Mouse (Mus musculus) right cerebral cortex, adult 18-20 months (tissue): ENCODE measurements at regions not wholly inside any gene's neighbourhood (a gene's known extent, or its start where the extent isn't known, plus 50 kb on each side); places are given as distances from the start of the nearest gene placed in this dataset.

Source experiments
- DNase-seq: peaks from one replicate; pipeline ENCODE4 v3.0.0; 2022; ENCODE audit warnings: mixed read lengths

DNA sequence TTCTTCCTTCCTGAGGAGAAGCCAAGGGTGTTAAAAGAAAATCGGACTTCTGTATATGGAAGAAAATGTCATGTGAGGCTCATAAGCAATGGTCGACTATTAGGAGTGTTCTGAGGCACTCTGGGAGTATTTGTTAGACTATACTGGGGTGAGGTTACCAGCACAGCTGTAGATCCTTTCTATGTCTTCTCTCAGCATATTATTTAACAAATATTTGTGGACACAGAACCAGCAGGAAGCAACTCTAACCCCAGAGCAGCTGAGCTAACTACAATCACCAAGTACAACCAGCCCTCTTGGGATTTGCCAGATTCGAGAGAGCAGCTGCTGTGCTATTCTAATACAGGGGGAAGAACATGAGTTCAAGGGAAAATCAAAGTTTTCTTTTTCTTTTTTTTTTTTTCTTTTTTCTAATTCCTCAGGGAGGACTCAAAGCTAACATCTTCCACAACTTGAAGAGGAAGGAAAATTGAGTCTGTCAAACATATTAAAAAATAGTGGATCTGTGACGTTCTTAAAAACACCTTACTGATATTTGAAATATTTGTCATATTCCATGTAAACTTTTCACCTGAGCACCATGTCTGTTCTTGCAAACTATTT lies 933.3 kb upstream of the Cited2 start:
- DNase-seq, result no peak

DNA sequence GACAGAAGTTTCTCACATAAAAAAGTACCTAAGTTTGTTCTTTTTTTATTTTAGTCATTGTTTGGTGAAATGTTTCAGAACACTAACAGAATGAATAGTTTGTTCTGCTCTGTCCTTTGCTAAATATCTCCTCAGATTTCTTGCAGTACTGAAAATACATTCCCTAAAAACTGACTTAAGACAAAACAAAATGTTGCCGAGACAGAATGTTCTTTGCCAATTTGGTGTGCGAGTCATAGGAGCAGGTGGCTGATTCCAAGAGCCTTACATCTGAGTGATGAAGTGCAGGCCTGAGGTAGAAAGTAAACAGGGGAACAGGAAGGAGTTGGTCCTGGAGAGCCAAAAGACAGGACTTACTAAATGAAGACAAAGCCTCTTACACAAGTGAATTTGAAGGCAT lies 919.0 kb upstream of the Cited2 start:
- no peak for DNase-seq

DNA sequence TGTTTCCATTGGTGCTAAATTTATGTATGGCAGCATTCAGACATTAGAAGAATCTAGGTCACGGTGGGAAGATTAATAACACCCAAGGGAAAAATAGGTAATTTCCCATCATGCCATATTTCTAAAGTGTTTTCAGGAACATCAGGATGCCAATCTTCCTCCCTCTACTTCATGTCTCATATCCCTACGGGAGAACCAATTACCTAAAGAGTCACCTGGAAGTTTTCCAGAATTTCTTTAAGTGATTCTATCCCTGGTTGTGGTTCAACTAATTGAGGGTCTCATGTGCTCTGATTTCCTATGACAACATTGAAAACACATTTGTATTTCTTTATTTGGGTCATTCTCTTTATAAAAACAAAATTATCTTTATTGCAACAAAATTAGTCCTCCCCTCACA lies 912.3 kb upstream of the Cited2 start:
- no peak for DNase-seq

DNA sequence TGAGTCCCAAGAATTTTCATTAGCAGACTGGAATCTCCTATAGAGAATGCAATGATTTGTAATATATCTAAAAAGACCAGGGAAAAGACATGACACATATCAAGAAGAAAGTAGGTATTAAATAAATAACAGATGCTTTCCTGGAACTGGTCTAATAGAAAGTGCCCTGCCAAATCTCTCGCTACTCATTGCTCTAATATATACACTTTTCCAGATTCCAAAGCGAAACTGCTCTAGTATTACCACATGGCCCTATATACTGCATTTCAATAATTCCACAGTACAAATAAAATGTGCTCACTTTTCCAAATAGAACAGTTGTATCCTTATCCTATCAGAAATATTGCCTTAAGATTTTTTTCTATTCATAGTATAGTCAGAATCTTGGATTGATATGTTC lies 909.0 kb upstream of the Cited2 start:
- DNase-seq, result no peak

DNA sequence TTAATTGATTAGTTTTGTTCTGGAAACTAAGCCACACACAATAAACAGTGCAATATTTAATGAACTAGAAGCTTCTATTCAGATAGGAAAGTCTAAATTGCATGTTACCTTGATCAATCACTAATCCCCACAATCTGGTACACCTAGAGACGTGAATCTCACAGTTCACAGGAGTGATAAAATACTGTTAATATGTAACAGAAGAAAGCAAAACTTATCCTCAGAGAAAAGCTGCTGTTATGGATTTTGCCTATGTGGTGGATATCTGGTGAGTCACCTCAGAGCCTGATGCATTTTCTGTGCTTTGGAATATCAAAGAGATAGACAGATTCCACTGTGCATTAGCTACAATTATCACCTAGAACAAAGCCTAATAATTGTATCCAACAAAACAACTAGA lies 861.5 kb upstream of the Cited2 start:
- DNase-seq, result no peak

DNA sequence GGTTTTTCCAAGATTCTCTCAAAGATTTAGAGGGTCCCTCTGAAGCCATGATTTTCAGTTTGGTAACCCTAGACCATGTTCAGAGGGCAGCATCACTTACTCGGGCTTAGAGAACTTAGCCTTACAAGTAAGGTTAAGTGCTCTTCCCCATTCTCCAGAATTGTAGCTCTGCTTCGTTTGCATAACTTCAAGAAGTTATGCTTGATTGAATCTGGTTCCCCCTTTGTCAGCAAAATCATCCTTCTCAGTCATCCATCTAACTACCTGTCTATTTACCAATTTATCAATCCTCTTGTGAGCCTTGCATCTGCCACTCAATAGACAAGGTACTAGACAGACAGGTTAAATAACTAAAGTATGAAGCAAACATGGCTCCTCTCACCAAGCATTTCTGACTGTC lies 856.1 kb upstream of the Cited2 start:
- DNase-seq, result no peak

DNA sequence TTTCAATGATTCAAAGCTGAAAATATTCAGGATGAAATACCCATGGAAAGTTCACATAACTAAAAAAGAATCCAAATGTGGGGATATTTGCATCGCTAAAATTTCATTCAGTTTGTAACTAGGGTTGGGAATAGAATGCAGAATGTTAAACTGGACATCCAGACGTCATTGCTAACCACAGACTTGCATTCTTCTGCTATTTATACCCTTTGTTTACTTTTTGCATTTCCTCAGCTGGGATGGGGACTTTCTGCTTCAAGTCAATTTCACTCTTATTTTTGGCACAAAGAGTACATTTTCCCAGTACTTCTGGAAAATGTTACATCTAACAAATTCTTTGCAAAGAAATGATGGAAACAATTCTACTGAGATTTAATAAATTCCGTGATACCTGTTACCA lies 848.9 kb upstream of the Cited2 start:
- DNase-seq, result no peak

DNA sequence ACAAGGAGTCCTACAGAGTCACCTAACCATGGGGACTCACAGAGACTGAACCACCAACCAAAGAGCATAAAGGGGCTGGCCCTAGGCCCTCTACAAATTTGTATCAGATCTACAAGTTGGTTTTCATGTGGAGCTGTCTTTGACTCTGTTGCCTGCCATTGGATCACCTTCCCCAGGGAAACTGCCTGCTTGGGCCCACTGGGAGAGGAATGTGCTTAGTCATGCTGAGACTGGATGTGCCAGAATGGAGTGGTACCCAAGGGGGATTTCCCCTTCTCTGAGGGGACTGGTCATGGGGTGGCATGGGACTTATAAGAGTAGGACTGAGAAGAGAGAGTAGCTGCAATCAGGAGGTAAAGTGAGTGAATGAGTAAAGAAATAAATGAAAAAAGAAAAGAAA lies 844.8 kb upstream of the Cited2 start:
- DNase-seq, result no peak

DNA sequence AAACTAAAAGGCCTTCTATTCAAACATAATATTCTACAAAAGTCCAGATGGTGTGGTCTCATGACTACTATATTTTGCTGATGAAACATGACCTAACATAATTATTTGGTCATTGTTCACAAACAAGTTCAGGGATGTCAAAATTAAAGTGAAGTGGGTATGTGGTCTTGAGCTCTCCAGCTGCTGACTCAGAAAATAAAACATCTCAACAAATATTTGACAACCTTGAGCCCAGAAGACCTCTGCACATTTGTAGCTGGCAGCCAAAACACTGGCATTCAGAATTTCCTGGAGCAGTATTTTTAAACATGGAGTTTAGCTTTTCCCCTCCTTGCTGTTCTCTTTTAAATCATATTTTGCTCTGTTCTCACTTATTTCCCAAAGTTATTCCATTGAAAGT lies 829.7 kb upstream of the Cited2 start:
- DNase-seq, result no peak

DNA sequence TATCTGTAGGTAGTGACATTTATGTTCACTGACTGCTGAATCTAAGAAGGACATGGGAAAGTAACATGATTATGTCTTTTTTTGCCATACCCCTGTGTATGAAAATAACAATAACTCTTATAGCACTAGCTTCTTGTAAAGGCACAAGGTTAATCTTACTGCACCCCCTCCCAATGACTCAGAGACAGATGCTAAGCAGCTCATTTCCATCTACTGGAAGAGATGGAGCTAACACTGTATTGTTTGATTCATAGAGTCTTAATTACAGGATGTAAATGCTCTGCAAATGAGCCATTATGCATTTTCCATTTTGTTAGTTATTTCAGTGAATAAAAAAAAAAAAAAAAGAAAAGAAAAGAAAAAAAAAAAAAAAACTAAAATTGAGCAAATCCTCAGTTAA lies 827.7 kb upstream of the Cited2 start:
- no peak for DNase-seq

DNA sequence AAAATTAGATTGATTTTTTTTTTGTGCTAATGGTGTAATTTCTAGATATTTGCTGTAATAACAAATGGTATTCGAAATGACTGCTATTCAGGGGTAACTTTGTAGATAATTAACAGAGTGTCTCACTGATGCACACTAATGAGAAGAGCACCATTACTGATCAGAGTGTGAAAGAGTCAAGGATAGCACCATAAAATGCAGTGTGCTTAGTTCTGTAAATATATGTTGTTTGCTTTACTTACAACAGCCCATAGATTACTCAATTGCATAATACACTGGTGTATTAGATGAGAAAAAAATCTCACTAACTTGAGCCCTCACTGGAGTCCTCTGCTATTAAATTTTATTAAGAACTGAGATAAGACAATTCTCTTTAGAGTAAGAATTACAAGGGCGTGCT lies 800.1 kb upstream of the Cited2 start:
- DNase-seq, result no peak

DNA sequence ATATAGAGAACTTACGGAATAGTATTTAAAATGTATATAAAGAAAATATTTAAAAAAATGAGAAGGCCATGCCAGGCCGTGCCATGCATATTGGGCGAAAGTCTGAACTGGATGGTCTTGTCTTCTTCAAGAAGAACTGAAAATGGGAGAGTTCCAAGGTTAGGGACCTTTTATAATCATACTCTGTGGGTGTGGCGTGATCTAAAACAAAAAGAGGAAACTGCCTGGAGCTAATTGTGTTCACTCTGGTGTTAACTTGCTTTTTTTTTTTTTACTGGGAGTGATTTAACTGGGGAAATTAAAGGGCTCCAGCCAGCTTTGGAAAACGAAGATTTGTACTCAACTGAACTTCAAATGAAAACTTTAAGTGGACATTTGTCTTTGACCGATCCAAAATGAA lies 799.2 kb upstream of the Cited2 start:
- DNase-seq, result no peak

DNA sequence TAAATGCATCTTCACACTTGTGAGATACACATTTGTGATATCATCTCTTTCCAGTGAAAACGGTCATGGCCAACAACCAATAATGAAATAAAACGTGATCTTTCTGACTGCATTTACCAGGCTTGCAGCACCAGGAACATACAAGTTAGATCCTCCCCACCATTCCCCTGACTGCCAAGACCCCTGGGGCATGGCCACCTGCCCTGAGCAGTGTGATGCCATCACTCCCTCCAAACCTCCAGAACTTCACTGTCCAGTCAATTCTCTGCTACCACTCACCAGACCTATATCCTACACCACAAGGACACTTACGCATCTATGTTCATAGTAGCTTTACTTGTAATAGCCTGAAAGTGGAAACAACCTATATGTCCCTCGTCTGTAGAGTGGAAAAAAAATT lies 785.3 kb upstream of the Cited2 start:
- no peak for DNase-seq

DNA sequence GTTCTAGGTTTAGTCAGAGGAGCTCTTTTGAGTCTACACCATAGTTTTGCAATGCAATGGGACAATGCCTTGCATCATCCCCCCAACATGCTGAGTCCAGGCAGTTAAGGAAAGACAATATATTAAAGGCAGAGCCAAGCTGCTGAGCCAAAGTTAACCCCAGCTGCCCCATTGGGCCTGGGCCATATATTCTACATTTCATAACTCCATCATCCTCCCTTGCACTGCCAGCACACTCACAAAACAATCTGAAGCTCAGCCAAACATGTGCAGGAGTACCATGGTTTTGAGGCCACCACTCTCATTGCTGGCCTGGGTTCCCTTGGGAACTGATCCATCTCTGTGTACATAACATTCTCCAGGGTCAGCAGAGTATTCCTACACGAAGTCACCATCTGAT lies 771.4 kb upstream of the Cited2 start:
- no peak for DNase-seq

DNA sequence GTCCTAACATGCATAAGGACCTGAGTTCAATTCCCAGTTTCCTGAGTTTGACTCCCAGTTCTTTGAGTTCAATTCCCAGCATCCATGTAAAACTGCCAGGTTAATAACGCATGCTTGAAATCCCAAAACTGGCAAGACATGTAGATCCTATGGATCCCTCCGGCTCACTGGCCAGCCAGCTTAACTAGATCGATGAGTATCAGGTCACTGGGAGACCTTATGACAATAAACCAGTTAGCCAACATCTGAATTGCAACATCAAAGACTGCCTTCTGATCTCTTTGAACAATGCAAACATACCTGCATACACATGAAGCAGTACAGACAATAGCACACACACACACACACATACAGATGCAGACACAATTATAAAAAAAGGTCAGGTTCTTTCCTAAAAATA lies 762.0 kb upstream of the Cited2 start:
- no peak for DNase-seq

DNA sequence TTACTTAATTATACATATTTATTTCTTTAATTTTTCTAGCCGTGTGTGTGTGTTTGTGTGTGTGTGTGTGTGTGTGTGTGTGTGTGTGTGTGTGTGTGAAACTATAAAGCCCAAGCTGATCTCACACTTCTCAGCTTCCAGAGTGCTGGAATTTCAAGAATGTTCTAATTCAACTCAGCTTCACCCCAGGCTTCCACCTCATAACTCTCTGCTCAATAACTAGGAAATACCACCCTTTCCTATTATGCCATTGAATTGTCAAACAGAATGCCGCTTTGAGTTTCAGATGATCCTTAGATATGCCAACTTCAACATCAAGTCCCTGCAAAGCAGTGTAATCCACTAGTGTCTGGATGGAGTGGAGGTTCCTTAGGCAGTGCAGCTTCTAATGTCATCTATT lies 760.6 kb upstream of the Cited2 start:
- no peak for DNase-seq

DNA sequence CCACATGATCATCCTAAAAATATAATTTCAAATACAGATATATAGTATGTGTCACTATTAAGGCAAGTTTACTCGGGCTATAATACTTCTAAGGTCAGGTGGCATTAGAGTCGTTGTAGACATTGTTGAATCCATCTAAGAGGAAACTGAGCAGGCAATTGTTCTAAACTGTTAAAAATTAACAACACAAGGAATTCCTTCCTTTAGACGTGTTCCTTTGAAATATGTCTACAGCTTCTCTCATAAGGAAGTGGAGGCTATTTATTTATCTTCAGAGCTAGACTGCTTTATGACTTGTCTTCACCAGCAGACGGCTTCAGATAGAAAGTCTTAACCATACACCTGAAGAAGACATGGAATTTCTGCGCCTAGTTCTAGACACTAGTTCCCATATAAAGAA lies 744.2 kb upstream of the Cited2 start:
- DNase-seq, result no peak

DNA sequence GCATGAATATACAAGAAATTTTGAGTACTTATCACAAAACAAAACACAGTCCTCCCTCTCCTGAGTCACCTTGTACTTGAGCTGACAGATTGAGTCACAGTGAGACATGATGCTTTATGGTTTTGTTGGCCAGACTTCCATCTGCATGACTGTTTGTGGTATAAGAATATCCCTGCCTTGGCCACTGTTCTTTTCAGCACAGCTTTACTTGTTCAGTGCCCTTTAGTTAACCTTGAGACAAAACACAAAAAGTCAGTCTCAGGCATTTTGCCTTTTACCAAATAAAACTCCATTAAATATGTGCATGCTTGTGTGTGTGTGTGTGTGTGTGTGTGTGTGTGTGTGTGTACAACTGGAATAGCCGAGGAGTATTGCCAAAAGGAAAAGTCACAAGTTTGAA lies 732.8 kb upstream of the Cited2 start:
- DNase-seq, result peak; percentile 4

DNA sequence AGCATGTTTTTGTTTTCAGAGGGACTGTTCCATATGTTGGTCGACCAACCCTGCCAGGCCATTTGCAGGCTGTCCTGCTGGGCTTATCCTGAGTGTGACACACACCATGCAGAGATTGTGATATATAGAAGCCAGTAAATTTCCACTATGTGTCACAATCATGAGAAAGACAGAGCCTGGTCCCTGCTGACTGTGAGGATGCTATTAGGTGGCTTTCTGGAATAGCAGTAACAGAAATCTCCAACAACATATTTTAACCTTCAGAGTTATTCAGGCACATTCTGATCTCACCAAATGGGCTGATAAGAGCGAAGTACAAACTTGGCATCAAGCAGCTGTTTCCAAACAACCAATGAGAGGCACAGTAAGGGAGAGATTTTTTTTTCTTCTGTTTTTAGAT lies 729.2 kb upstream of the Cited2 start:
- DNase-seq, result no peak

DNA sequence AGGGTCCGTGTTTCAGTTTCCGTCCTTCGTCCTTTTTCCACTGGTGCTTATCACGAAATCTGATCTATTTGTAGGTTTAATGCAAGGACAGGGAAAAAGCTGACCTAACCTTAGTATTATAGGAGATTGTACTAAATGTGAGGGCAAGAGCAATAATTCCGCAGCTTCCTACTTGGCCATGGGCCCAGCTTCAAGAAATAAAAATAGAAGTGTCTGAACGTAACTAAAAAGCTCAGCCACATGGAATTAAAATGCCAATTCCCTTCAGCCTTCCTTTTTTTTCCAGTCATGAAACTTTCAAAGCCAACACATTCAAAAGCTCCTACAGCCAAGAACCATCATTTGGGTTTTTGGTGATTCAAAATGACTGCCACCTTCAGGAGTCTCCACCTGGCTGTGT lies 728.5 kb upstream of the Cited2 start:
- DNase-seq, result no peak

DNA sequence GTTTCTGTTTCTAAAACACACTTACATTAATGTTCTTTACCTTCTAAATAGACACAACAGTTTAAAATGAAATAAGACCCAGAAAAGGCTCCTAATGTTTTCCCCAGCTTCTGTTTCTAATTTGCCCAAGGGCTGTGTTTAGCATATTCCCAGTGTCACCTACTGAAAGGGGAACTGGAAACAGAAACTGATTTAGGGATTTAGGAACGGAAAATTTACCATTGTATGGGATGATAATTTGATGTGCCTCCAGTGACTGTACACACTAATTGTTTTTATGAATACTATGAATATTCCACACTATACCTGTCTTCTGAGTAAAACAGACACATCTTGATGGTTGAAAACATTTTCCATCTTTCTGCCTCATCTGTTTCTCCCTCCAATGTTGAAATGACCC lies 728.0 kb upstream of the Cited2 start:
- no peak for DNase-seq

DNA sequence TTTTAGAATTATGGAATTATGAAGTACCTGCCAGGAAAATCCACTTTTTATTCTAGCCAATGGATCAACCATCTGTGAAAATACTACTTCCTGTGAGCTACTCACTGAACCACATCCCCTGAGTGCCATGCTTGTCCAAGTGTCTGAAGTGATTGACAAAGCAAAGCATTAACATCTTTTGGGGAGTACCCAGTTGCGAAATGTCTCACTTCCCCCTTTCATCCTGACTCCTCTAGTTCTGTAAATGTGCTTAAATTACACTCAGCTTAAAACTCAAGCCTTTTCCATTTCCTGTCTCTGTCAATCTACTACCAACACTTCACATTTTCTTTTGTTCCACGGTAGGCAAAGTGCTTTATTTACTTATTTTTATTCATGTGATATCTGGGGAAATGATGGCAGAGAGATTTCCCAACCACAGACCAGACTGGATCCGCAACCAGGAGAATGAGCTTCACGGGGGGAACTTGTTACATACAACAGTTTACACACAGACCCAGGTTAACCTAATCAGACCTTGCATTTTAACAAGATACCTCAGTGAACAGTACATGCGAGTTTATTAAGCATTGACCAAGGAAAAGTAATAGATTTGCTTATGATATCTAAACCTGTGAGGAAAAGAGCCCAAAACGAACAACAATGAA lies 726.1 kb upstream of the Cited2 start:
- DNase-seq, result no peak

DNA sequence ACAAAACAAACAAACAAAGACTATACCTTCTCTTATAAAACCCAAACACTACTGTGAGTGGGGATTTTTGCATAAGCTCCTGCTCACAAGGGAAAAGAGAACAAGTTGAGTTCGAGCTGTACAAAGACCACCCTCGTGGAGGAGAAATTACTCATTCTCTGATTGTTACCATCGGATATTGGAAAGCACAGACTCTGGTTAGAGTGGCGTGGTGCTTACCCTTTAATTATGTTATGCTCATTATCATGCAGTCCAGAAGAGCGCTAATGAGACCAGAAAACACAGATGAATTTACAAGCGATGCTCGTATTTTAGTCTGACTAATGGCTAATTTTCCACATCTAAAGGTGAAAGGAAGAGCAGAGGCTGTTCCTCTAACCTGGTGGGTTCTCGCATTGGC lies 721.7 kb upstream of the Cited2 start:
- DNase-seq, result no peak

DNA sequence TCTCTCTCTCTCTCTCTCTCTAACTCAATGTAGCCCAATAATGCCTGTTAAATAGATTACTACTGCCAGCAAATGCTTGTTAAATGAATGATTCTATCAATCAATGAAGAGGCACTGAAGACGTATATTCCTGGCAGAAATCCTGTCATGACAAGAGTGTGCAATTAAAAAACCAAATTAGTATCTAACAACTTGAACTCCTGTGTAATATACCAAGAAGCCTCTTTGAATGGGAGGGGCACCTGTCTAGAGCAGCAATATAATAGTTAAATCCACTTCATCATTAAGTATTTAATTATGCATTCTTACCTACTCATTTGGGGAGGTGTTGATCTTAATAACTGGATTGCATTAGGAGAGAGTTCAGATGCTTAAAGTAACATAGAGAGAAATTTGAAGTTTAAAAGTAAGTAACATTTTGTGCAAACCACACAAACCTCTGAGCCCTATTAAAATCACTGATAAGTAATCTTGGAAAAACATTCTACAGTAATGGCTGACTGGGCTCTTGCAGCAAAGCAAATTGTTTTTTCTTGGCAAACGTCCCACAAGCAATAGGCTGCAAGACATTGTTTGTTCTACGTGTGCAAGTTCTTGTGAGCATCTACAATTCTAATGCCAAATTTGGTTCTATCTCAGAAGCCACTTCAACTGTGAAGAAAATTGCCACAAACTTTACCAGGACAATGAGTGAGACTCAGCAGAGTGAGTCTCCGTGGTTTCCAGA lies 719.7 kb upstream of the Cited2 start:
- no peak for DNase-seq

DNA sequence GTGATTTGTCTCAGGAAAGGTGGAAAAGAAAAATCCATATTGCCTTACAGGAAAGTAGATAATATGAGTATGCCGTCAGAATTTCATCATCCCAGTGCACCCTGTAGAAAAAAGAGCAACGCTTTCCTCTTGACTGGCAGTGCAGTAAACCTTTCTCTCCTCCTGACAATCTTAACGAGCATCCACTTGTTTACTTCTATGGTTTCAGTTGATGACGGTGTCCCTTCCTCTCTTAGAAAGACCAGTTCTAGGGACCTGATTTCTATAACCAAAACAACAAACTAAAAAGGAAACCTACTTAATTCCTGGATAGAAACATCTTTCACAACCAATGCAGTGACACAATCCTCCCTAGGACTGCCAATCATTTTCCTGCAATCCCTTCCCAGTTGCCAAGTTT lies 714.3 kb upstream of the Cited2 start:
- DNase-seq, result no peak
